Mouse (Mus musculus): ENCODE results near the gene Zfp978. TPM values are rescaled to one million over a fixed set of nuclear protein-coding genes. Genes with fewer than 3 reads are reported as not detected.
"Not testable (repeated sequence)": the region's sequence is repeated elsewhere in the genome, so short reads cannot be mapped to it uniquely, and the experiment has no call there.

The Zfp978 gene
- polyA plus RNA-seq, 1 experiment from 2014 or later = 0.26 TPM

DNA sequence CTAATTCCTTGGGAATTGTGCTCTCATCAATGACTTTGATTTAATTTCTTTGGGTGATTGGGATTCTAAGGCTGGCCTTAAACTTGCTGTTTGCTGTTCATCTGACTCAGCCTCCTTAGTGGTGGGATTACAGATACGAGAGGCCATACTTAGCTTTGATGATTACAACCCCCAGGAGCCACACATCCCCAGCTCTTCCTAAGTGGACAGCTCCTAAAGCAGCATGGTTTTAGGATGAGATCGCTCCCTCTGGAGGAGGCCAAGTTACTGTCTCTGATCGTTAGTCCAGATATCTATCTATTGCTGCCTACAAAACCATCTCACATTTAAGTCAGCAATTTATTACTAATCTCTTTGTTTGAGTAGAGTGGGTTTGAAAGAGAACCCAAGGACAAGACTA, 63.3 kb downstream of the Zfp978 start:
- not testable (repeated sequence) for H3K4me1 ChIP-seq (ENCODE audit: control insufficient read depth, insufficient read depth, low read length); H3K27me3 ChIP-seq (ENCODE audit: control insufficient read depth, insufficient read depth, low read length); H3K36me3 ChIP-seq (ENCODE audit: control insufficient read depth, insufficient read depth, low read length); H3K27ac ChIP-seq (ENCODE audit: low read length); H3K4me3 ChIP-seq (ENCODE audit: low read depth, low read length); H3K4me2 ChIP-seq (replicated peaks; ENCODE audit: low read depth, low read length); H3K9ac ChIP-seq (replicated peaks; ENCODE audit: low read depth, low read length); ATAC-seq (ENCODE audit: insufficient number of reproducible peaks, insufficient read depth, low FRiP score, low read depth)
- 48% methylated on average over 3 of the region's 3 CpGs for WGBS
- peaks cover 30% of the 10 kb centered on the region for H3K9me3 ChIP-seq (ENCODE audit: control insufficient read depth, low read depth, low read length)

DNA sequence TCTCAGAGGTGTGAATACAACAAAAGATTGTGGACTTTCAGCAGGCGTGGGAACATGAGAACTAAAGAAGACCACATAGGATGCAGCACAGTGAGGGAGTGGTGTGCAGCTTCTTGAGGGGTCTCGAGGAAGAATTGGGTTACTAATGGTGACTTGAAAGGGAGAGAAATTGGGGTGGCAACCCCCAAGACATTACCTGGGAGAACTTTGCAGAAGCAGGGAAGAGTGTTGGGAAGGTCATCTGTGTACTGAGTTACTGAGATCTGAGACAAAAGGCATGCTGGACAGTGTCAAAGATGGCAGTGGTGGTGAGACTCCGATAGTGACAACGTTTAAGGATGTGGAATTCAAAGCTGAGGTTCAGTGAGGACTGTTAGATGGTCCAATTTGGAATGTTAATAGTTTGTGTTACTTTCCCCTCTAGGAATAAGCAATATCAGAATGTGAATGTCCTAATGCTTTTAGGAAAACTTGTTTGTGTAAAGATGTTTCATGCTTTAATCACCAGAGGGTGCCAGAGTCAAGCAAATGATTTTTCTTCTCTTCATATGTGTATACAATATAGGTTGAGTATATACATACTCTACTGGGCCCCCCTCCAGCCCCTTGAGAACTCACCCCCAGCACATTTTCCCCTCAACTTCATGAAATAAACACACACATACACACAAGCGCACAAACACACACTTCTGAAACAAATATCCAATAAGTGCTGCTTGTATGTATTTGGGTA, 64.7 kb downstream of the Zfp978 start:
- H3K36me3 ChIP-seq (ENCODE audit: control insufficient read depth, insufficient read depth, low read length); H3K4me1 ChIP-seq (ENCODE audit: control insufficient read depth, insufficient read depth, low read length); H3K27ac ChIP-seq (ENCODE audit: low read length); H3K4me2 ChIP-seq (replicated peaks; ENCODE audit: low read depth, low read length); H3K27me3 ChIP-seq (ENCODE audit: control insufficient read depth, insufficient read depth, low read length); H3K9ac ChIP-seq (replicated peaks; ENCODE audit: low read depth, low read length); H3K4me3 ChIP-seq (ENCODE audit: low read depth, low read length): not testable (repeated sequence)
- H3K9me3 ChIP-seq (ENCODE audit: control insufficient read depth, low read depth, low read length) = peaks cover 33% of the 10 kb centered on the region
- 0 out of 2 replicates have a peak, but pooled peaks have one; percentile 26 for ATAC-seq (ENCODE audit: insufficient number of reproducible peaks, insufficient read depth, low FRiP score, low read depth)
- WGBS = 50% methylated on average over 5 of the region's 5 CpGs

DNA sequence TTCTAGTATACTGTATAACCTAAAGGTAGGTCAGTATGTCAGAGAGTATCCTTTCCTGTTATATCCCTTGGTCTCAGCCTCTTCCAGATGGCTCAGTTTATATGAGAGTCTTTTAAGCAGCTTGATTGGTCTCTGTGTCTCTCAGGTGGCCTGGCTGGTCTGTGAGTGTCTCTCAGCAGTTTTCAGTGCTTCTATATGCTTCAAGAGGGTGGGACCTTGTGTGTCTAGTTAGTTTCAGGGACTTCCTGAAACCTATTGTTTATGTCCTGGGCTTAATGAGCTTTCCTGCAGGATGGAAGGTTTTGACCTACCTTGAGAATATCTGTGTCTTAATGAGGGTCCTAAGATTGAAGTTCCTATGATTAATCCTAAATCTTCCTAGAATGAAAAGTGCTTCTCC, 69.5 kb downstream of the Zfp978 start:
- ATAC-seq (ENCODE audit: insufficient number of reproducible peaks, insufficient read depth, low FRiP score, low read depth) = no peak
- no peak overlapping the region for H3K4me2 ChIP-seq (replicated peaks; ENCODE audit: low read depth, low read length)
- H3K27me3 ChIP-seq (ENCODE audit: control insufficient read depth, insufficient read depth, low read length) = no peaks in the 10 kb centered on the region
- no peaks in the 10 kb centered on the region for H3K4me1 ChIP-seq (ENCODE audit: control insufficient read depth, insufficient read depth, low read length)
- no peak overlapping the region for H3K4me3 ChIP-seq (ENCODE audit: low read depth, low read length)
- no peak overlapping the region for H3K9ac ChIP-seq (replicated peaks; ENCODE audit: low read depth, low read length)
- H3K27ac ChIP-seq (ENCODE audit: low read length) = no peak overlapping the region
- H3K36me3 ChIP-seq (ENCODE audit: control insufficient read depth, insufficient read depth, low read length) = no peaks in the 10 kb centered on the region
- peaks cover 30% of the 10 kb centered on the region for H3K9me3 ChIP-seq (ENCODE audit: control insufficient read depth, low read depth, low read length)

DNA sequence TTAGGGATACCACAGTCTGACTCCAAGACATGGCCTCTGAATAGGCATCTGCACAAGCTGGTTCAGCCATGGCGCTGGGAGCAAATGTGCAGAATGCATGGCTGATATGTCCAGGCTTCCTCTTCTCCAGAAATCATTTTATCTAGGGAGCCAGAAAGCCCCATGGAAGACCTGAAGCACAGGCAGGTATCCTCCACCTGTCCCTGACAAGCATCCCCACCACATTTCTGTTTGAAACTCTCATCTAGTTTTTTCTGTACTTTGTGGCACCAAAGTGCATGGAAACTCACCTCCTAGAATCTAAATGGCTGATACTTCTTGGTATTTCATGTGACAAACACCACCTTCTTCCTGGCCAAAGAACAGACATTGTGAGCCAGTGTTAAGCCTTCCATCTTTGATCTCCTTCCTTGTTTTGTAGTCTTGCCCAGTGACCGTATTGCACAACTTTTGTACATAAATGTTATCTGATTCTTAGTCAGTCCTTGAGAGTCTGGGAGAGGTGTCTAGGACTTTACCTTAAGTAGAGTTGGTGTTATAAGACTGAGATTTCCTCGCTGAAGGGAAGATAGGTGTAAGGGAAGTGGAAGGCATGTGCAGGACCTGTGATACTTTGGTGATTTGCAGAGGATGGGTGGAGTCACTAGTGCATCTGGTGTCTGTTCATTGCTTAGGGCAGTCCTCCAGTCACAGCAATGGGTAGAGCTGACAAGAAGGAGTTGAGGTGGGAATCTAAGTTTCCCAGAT, 70.8 kb downstream of the Zfp978 start:
- 74% methylated on average over 3 of the region's 3 CpGs for WGBS

DNA sequence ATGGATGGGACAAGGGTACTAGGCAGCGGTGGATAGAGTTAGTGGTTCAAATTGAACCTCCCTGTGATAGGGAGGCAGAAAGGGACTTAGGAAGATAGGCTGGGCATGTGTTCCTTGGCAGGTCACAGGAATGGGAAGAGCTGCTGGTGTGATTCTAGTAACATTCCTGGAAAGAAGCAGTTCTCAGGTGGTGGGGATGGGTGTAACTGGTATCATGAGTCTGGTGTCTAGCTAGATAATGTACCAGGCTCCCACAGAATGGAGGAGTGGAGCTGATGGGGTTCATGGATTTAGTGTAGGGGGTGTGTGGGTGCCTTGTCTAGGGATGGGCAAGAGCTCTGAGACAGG, 71.3 kb downstream of the Zfp978 start:
- Histone ChIP-seq H3K9ac (replicated peaks; ENCODE audit: low read depth, low read length) (no peak overlapping the region), H3K36me3 (ENCODE audit: control insufficient read depth, insufficient read depth, low read length) (no peaks in the 10 kb centered on the region), H3K27ac (ENCODE audit: low read length) (no peak overlapping the region), H3K27me3 (ENCODE audit: control insufficient read depth, insufficient read depth, low read length) (no peaks in the 10 kb centered on the region), H3K4me2 (replicated peaks; ENCODE audit: low read depth, low read length) (no peak overlapping the region), H3K4me1 (ENCODE audit: control insufficient read depth, insufficient read depth, low read length) (no peaks in the 10 kb centered on the region), H3K4me3 (ENCODE audit: low read depth, low read length) (no peak overlapping the region), H3K9me3 (ENCODE audit: control insufficient read depth, low read depth, low read length) (peaks cover 28% of the 10 kb centered on the region)
- WGBS = 85% methylated on average over 1 of the region's 1 CpGs
- peak; percentile 10 for ATAC-seq (ENCODE audit: insufficient number of reproducible peaks, insufficient read depth, low FRiP score, low read depth)

More for the DNA sequence above, 70.8 kb downstream of the Zfp978 start:
- not testable (repeated sequence) for H3K4me2 ChIP-seq (replicated peaks; ENCODE audit: low read depth, low read length); H3K9ac ChIP-seq (replicated peaks; ENCODE audit: low read depth, low read length); H3K27me3 ChIP-seq (ENCODE audit: control insufficient read depth, insufficient read depth, low read length); H3K27ac ChIP-seq (ENCODE audit: low read length); H3K4me3 ChIP-seq (ENCODE audit: low read depth, low read length); H3K36me3 ChIP-seq (ENCODE audit: control insufficient read depth, insufficient read depth, low read length); H3K4me1 ChIP-seq (ENCODE audit: control insufficient read depth, insufficient read depth, low read length)
- peaks cover 28% of the 10 kb centered on the region for H3K9me3 ChIP-seq (ENCODE audit: control insufficient read depth, low read depth, low read length)
- ATAC-seq (ENCODE audit: insufficient number of reproducible peaks, insufficient read depth, low FRiP score, low read depth) = peak; percentile 28

DNA sequence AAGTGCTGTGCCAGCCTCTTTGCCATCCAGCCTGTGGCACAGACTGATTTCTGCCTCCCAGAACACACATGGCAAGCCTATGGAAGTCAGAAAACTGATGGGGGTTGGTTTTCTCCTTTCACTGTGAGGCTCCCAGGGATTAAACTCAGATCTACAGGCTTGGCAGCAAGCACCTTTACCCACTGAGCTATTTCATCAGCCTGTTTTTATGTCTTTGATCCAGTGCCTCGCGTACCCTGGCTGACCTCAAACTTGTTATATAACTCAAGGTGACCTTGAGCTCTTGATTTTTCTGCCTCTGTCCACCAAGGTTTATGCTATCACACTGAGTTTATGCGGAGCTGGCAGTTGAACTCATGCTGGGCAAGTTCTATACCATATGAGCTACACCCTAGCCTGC, 71.9 kb downstream of the Zfp978 start:
- no peak overlapping the region for H3K4me3 ChIP-seq (ENCODE audit: low read depth, low read length)
- no peak overlapping the region for H3K27ac ChIP-seq (ENCODE audit: low read length)
- peaks cover 28% of the 10 kb centered on the region for H3K9me3 ChIP-seq (ENCODE audit: control insufficient read depth, low read depth, low read length)
- ATAC-seq (ENCODE audit: insufficient number of reproducible peaks, insufficient read depth, low FRiP score, low read depth) = peak; percentile 20; the same call in 1 of the 2 replicates
- H3K36me3 ChIP-seq (ENCODE audit: control insufficient read depth, insufficient read depth, low read length) = no peaks in the 10 kb centered on the region
- 42% methylated on average over 3 of the region's 3 CpGs for WGBS
- H3K4me1 ChIP-seq (ENCODE audit: control insufficient read depth, insufficient read depth, low read length) = no peaks in the 10 kb centered on the region
- H3K9ac ChIP-seq (replicated peaks; ENCODE audit: low read depth, low read length) = no peak overlapping the region
- H3K27me3 ChIP-seq (ENCODE audit: control insufficient read depth, insufficient read depth, low read length) = no peaks in the 10 kb centered on the region
- H3K4me2 ChIP-seq (replicated peaks; ENCODE audit: low read depth, low read length) = no peak overlapping the region

DNA sequence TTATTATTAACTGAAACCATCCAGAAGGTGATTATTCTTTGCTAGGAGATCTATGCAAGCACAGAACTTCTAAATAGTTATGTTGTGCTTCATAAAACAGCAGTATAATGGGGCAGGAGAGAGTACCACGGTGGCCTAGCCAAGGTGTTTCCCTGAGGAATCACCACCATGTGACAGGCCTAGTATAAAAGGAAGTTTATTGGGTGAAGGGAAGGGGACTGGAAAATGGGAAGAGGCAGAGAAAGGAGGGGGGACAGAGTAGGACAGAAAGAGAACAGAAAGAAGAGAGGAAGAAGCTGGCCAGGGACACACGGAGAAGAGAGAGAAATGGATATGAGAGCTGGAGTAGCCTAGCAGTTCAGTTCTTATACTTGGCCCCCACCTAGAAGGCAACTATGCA, 72.8 kb downstream of the Zfp978 start:
- 44% methylated on average over 2 of the region's 2 CpGs for WGBS
- Histone ChIP-seq H3K36me3 (ENCODE audit: control insufficient read depth, insufficient read depth, low read length) (no peaks in the 10 kb centered on the region), H3K27ac (ENCODE audit: low read length) (no peak overlapping the region), H3K4me3 (ENCODE audit: low read depth, low read length) (no peak overlapping the region), H3K9me3 (ENCODE audit: control insufficient read depth, low read depth, low read length) (peaks cover 28% of the 10 kb centered on the region), H3K27me3 (ENCODE audit: control insufficient read depth, insufficient read depth, low read length) (no peaks in the 10 kb centered on the region), H3K4me1 (ENCODE audit: control insufficient read depth, insufficient read depth, low read length) (no peaks in the 10 kb centered on the region), H3K4me2 (replicated peaks; ENCODE audit: low read depth, low read length) (no peak overlapping the region), H3K9ac (replicated peaks; ENCODE audit: low read depth, low read length) (no peak overlapping the region)
- peak; percentile 46 for ATAC-seq (ENCODE audit: insufficient number of reproducible peaks, insufficient read depth, low FRiP score, low read depth)

Measured in stomach, embryonic 14.5 days (tissue).